Mouse (Mus musculus) neural tube, embryonic 15.5 days (tissue): ENCODE data around the gene Six2. TPM values are rescaled to one million over a fixed set of nuclear protein-coding genes. Genes with fewer than 3 reads are reported as not detected.
A peak's percentile ranks its signal among the peaks of the same experiment; 100 is the strongest.

Experiments used
- ATAC-seq: fragments of 200-750 bp; cut with Nextera tagmentation; 2 replicates; pipeline ENCODE4 v1.8.0; 2017; ENCODE audit warnings: mild to moderate bottlenecking, moderate TSS enrichment, moderate library complexity; ENCODE audit not compliant: low FRiP score
- H3K27ac ChIP-seq: fragments of 300-500 bp; sonication (generic); replicated peaks from 2 replicates; pipeline ENCODE4 v1.5.1; 2015; ENCODE audit warnings: mild to moderate bottlenecking, inconsistent platforms
- H3K27me3 ChIP-seq: fragments of 300-500 bp; sonication (generic); replicated peaks from 2 replicates; pipeline ENCODE4 v1.6.1; 2015; ENCODE audit warnings: inconsistent platforms
- H3K36me3 ChIP-seq: fragments of 300-500 bp; sonication (generic); 2 replicates; pipeline ENCODE4 v1.6.1; 2015; ENCODE audit warnings: inconsistent platforms
- H3K4me1 ChIP-seq: fragments of 300-500 bp; sonication (generic); 2 replicates; pipeline ENCODE4 v1.6.1; 2015; ENCODE audit warnings: inconsistent platforms
- H3K4me2 ChIP-seq: fragments of 300-500 bp; sonication (generic); 2 replicates; pipeline ENCODE4 v1.6.1; 2015; ENCODE audit warnings: inconsistent platforms, mild to moderate bottlenecking, moderate library complexity
- H3K4me3 ChIP-seq: fragments of 300-500 bp; sonication (generic); replicated peaks from 2 replicates; pipeline ENCODE4 v1.5.1; 2015; ENCODE audit warnings: mild to moderate bottlenecking, inconsistent platforms
- H3K9ac ChIP-seq: fragments of 300-500 bp; sonication (generic); replicated peaks from 2 replicates; pipeline ENCODE4 v1.6.1; 2015; ENCODE audit warnings: mild to moderate bottlenecking, inconsistent platforms
- H3K9me3 ChIP-seq: fragments of 300-500 bp; sonication (generic); replicated peaks from 2 replicates; pipeline ENCODE4 v1.6.1; 2016; ENCODE audit warnings: inconsistent platforms
- WGBS: fragments of 180-500 bp; shearing (Covaris S2); methylation state at CpG from one replicate; pipeline ENCODE4 v1.1.7; 2015; ENCODE audit warnings: mixed read lengths; 5-methylcytosine and 5-hydroxymethylcytosine counted together
- polyA plus RNA-seq: library from polyadenylated mRNA; unstranded; fragments of >200 nt; fragmentation: Nextera tagmentation; extraction: Ambion mirVana; gene quantifications from 2 replicates; pipeline ENCODE4 v1.2.1, GENCODE M21; 2015

Six2 gene
- polyA plus RNA-seq, 1 experiment from 2014 or later: not detected

DNA sequence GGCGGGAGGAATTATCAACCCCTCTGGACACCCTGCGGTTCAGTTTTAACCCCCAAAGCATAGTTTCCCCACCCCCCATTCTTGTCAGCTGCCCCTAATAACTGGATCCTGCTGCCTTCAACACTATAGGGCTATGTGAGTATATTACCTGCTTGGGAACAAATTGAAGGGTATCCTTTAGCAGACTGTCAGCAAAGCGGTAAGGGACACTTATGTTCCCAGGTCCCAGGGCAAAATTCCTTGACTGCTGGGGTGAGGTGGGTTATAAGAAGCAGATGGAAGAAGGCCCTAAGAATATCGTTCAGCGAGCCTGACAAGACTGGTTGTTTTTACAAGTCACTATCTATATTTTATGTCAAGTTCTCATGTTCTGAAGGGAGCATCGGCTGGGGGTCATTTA is 6.3 kb downstream of the Six2 start:
- Histone ChIP-seq H3K4me2 (no peak overlapping the region), H3K36me3 (no peaks in the 10 kb centered on the region), H3K4me1 (peaks cover 8% of the 10 kb centered on the region), H3K27me3 (peaks cover 91% of the 10 kb centered on the region), H3K27ac (no peak overlapping the region), H3K9ac (no peak overlapping the region), H3K9me3 (no peaks in the 10 kb centered on the region), H3K4me3 (no peak overlapping the region)
- 3% methylated on average over 6 of the region's 6 CpGs for WGBS
- no peak for ATAC-seq

GRCm38 (mm10) chr17:85680851-85681550 is 7.1 kb downstream of the Six2 start:
- H3K9me3 ChIP-seq: no peaks in the 10 kb centered on the region
- WGBS: 3% methylated on average over 19 of the region's 19 CpGs
- no peak overlapping the region for H3K9ac ChIP-seq
- H3K27me3 ChIP-seq: peaks cover 91% of the 10 kb centered on the region
- no peak for ATAC-seq
- H3K4me3 ChIP-seq: no peak overlapping the region
- no peak overlapping the region for H3K27ac ChIP-seq
- H3K4me1 ChIP-seq: peaks cover 8% of the 10 kb centered on the region
- no peak overlapping the region for H3K4me2 ChIP-seq
- no peaks in the 10 kb centered on the region for H3K36me3 ChIP-seq

- WGBS: 2% methylated on average over 21 of the region's 21 CpGs
- Histone ChIP-seq H3K27ac (no peak overlapping the region), H3K4me1 (peaks cover 8% of the 10 kb centered on the region), H3K36me3 (no peaks in the 10 kb centered on the region), H3K4me3 (0 out of 2 replicates have a peak overlapping the region, but pooled peaks have one; percentile 5), H3K27me3 (peaks cover 90% of the 10 kb centered on the region), H3K4me2 (peak overlapping the region; percentile 28; the same call in 1 of the 2 replicates), H3K9me3 (no peaks in the 10 kb centered on the region), H3K9ac (no peak overlapping the region)
- ATAC-seq: no peak
These were observed 7.8 kb downstream of the Six2 start for GRCm38 (mm10) chr17:85680116-85680850.

GRCm38 (mm10) chr17:85679651-85680050 is 8.4 kb downstream of the Six2 start:
- H3K4me2 ChIP-seq: peak overlapping the region; percentile 28; the same call in 1 of the 2 replicates

DNA sequence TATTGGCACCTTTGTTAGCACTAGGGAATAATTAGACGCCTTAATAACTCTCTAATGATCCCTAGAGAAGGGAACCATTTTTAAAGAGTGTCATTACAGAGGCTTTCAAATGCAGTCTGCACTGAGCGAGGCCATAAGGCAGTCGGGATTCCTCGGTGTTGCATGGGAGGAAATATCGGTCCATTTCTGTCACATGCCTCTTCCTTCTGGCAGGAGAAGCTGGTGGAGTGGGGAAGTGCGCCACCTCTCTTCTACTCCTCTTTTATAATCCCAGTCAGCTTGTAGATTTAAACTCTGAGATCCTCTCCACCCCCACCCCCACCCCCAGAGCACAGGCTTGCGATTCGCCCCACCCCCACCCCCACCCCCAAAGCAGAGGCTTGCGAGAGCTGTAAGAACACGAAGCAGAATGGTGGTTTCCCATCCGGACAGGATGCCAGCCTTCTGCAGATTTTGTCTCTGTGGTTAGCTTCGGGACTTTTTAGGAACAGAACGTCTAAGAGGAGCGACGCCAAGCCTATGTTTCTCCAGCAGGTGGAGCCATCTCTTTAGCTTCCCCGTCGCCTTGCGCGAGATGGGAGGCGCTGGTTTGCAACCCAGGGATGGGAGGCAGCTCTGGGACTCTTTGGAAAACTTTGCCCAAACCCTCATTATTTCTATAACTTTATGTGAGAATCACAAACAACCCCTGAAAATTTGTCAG is 23.3 kb downstream of the Six2 start:
- H3K4me1 ChIP-seq: peaks cover 13% of the 10 kb centered on the region
- peak overlapping the region; percentile 29 for H3K4me3 ChIP-seq
- H3K27ac ChIP-seq: no peak overlapping the region
- peak overlapping the region; percentile 55 for H3K4me2 ChIP-seq
- ATAC-seq: peak; percentile 90
- no peaks in the 10 kb centered on the region for H3K9me3 ChIP-seq
- no peak overlapping the region for H3K9ac ChIP-seq
- H3K36me3 ChIP-seq: no peaks in the 10 kb centered on the region
- H3K27me3 ChIP-seq: peaks cover 54% of the 10 kb centered on the region
- WGBS: 1% methylated on average over 20 of the region's 20 CpGs

More at GRCm38 (mm10) chr17:85679651-85680050, 8.4 kb downstream of the Six2 start:
- Histone ChIP-seq H3K4me3 (0 out of 2 replicates have a peak overlapping the region, but pooled peaks have one; percentile 5), H3K4me1 (peaks cover 8% of the 10 kb centered on the region), H3K9ac (no peak overlapping the region), H3K27ac (no peak overlapping the region), H3K36me3 (no peaks in the 10 kb centered on the region), H3K9me3 (no peaks in the 10 kb centered on the region), H3K27me3 (peaks cover 89% of the 10 kb centered on the region)
- under 1% methylated on average over 15 of the region's 15 CpGs for WGBS
- ATAC-seq: no peak

- ATAC-seq: 0 out of 2 replicates have a peak, but pooled peaks have one; percentile 42
- Histone ChIP-seq H3K4me3 (no peak overlapping the region), H3K27me3 (peaks cover 58% of the 10 kb centered on the region), H3K36me3 (no peaks in the 10 kb centered on the region), H3K4me1 (peaks cover 13% of the 10 kb centered on the region), H3K9me3 (no peaks in the 10 kb centered on the region), H3K9ac (no peak overlapping the region), H3K27ac (no peak overlapping the region), H3K4me2 (peak overlapping the region; percentile 55)
- WGBS: 27% methylated on average over 2 of the region's 2 CpGs
These were observed 23.9 kb downstream of the Six2 start for GRCm38 (mm10) chr17:85664202-85664601.

DNA sequence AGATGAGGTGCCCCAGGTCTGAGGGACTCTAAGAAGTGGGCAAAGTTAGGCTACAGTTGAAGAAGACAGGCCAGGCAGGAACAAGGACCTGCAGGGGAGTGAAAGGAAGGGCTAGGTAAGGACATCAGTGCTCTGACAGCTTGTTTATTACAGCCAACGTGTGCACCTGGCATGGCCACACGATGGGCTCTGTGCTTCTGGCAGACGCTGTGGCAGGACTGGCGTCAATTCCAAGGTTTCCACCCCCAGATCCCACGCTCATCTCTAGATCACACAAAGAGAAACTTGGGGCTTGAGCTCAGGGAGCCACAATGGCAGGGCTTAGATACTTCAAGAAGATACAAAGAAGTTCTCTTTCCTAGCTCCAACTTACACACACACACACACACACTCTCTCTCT is 26.6 kb downstream of the Six2 start:
- no peaks in the 10 kb centered on the region for H3K36me3 ChIP-seq
- H3K4me2 ChIP-seq: no peak overlapping the region
- H3K4me1 ChIP-seq: peaks cover 13% of the 10 kb centered on the region
- no peak overlapping the region for H3K4me3 ChIP-seq
- no peaks in the 10 kb centered on the region for H3K9me3 ChIP-seq
- no peak for ATAC-seq
- 72% methylated on average over 5 of the region's 5 CpGs for WGBS
- peaks cover 55% of the 10 kb centered on the region for H3K27me3 ChIP-seq
- no peak overlapping the region for H3K9ac ChIP-seq
- H3K27ac ChIP-seq: no peak overlapping the region

DNA sequence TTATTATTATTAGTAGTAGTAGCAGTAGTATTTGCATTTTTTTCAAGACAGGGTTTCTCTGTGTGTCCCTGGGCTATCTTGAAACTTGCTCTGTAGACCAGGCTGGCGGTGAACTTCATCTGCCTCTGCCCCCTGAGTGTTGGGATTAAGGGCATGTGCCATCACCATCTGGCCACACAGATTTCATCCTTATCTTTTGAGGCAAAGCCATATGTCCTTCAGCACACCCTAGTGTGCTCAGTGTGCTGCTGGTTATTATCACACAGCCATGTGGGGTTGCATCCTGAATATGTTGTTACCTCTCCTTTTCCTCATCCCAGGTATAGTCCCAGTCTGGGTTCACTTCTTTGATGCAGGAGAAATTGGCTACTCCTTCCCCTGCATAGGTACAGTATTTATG is 28.1 kb downstream of the Six2 start:
- Histone ChIP-seq H3K9ac (no peak overlapping the region), H3K27me3 (peaks cover 49% of the 10 kb centered on the region), H3K9me3 (no peaks in the 10 kb centered on the region), H3K36me3 (no peaks in the 10 kb centered on the region), H3K4me3 (no peak overlapping the region), H3K4me1 (peaks cover 9% of the 10 kb centered on the region), H3K4me2 (no peak overlapping the region), H3K27ac (no peak overlapping the region)
- ATAC-seq: no peak
- 77% methylated on average over 1 of the region's 1 CpGs for WGBS

- no peak overlapping the region; the same call in 1 of the 2 replicates for H3K27ac ChIP-seq
- peak overlapping the region; percentile 39 for H3K4me3 ChIP-seq
- peak overlapping the region; percentile 51 for H3K9ac ChIP-seq
- peak; percentile 88 for ATAC-seq
- no peaks in the 10 kb centered on the region for H3K9me3 ChIP-seq
- H3K4me2 ChIP-seq: peak overlapping the region; percentile 79
- H3K36me3 ChIP-seq: no peaks in the 10 kb centered on the region
- peaks cover 81% of the 10 kb centered on the region for H3K27me3 ChIP-seq
- H3K4me1 ChIP-seq: peaks cover 14% of the 10 kb centered on the region
- 2% methylated on average over 36 of the region's 36 CpGs for WGBS
These were observed 42.1 kb downstream of the Six2 start for GRCm38 (mm10) chr17:85645718-85646665.

GRCm38 (mm10) chr17:85645312-85645711 is 42.8 kb downstream of the Six2 start:
- H3K4me3 ChIP-seq: peak overlapping the region; percentile 39
- peaks cover 14% of the 10 kb centered on the region for H3K4me1 ChIP-seq
- peak overlapping the region; percentile 79 for H3K4me2 ChIP-seq
- peak overlapping the region; percentile 51 for H3K9ac ChIP-seq
- peak; percentile 52; the same call in 1 of the 2 replicates for ATAC-seq
- H3K27ac ChIP-seq: no peak overlapping the region
- peaks cover 80% of the 10 kb centered on the region for H3K27me3 ChIP-seq
- no peaks in the 10 kb centered on the region for H3K9me3 ChIP-seq
- 5% methylated on average over 10 of the region's 12 CpGs for WGBS
- H3K36me3 ChIP-seq: no peaks in the 10 kb centered on the region

DNA sequence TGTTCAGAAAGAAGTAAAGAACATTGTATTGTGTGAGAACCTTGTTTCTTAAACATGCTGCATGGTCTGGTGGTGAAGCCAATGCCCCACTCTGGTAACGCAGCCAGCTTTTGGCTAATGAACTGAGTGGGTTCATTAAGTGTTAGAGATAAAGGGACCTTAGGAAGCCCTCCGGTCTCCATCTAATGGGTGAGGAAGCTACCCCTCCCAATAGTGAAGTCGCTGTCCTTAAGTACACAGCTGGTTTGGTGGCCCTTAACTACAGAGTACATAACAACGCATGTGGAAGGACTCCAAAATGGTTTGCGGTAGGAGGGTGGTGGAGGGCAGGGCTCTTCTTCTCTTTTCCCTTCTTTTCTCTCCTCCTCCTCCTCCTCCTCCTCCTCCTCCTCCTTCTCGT is 50.2 kb downstream of the Six2 start:
- ATAC-seq: no peak
- H3K4me2 ChIP-seq: no peak overlapping the region
- H3K4me1 ChIP-seq: no peaks in the 10 kb centered on the region
- H3K27ac ChIP-seq: no peak overlapping the region
- no peaks in the 10 kb centered on the region for H3K36me3 ChIP-seq
- WGBS: 58% methylated on average over 6 of the region's 6 CpGs
- no peaks in the 10 kb centered on the region for H3K9me3 ChIP-seq
- H3K27me3 ChIP-seq: peaks cover 67% of the 10 kb centered on the region
- H3K9ac ChIP-seq: no peak overlapping the region
- H3K4me3 ChIP-seq: no peak overlapping the region
